Mouse (Mus musculus) erythroblast, embryonic 14.5 days (primary cell): Measurements from ENCODE around the gene Usp32.

Source experiments
- GATA1 ChIP-seq: IDR thresholded peaks from 2 replicates; pipeline ENCODE4 v1.6.1; 2012; ENCODE audit warnings: low read length, inconsistent platforms, mixed read lengths
- TAL1 ChIP-seq: IDR thresholded peaks from 3 replicates; pipeline ENCODE4 v1.6.1; 2012; ENCODE audit warnings: low read length, inconsistent platforms, mixed read lengths

- TF ChIP-seq GATA1, result peak; percentile 90
- TF ChIP-seq TAL1, result peak; percentile 91
These were observed 23.7 kb downstream of the Usp32 start for GRCm38 (mm10) chr11:85116084-85116844.
